ENCODE assay signal across 10 mouse cellular contexts in genomic region chr3:130129635-130130206, GRCm38 (mm10). TPM values are rescaled to one million over a fixed set of nuclear protein-coding genes. Genes with fewer than 3 reads are reported as not detected.
DNase-seq lines count a peak whose midpoint lies in the region; ATAC-seq and TF ChIP-seq lines count a peak whose summit lies in the region.
"Had no signal": no experiment of that assay in that cellular context is flagged by ENCODE, and none has a peak within 500 bp of the region (broad histone marks: within the 10 kb centered on the region; RNA-seq: fewer than 3 reads in every experiment).

No protein-coding gene starts in this region.

- no peak overlapping the region for H3ac ChIP-seq in C2C12 (ENCODE audit: control insufficient read depth, insufficient read length, low read depth)

- peak; percentile 14 to 20 for DNase-seq in cerebellum, postnatal 10 days
- DNase-seq in layer of hippocampus, adult 2 months (ENCODE audit: low spot score in 2 of 2), result no peak
- DNase-seq in layer of hippocampus, postnatal 14 days (ENCODE audit: low spot score in 2 of 2), result no peak
- DNase-seq in thymus, postnatal 0 days (ENCODE audit: low spot score), result no peak
- no peak for DNase-seq in thymus, postnatal 25 days

- TF ChIP-seq CTCF in layer of hippocampus, adult 2 months (conservative IDR thresholded peaks at IDR 0.05), result peak; percentile 64
- TF ChIP-seq CTCF in C2C12 (IDR thresholded peaks at IDR 0.05; ENCODE audit: control insufficient read depth, insufficient read depth, insufficient read length), result no peak
- peak; percentile 54; the same call in 1 of the 2 replicates for TF ChIP-seq CTCF in embryonic fibroblast, embryonic 13.5 days (IDR thresholded peaks at IDR 0.05; ENCODE audit: borderline replicate concordance, insufficient read depth, low read length)

- H3K4me3 ChIP-seq in layer of hippocampus, adult 2 months, result no peak overlapping the region
- H3K4me3 ChIP-seq in C2C12 (ENCODE audit: insufficient read depth, poor library complexity, severe bottlenecking), result no peak overlapping the region
- no peak overlapping the region for H3K4me3 ChIP-seq in embryonic fibroblast, embryonic 13.5 days (ENCODE audit: insufficient read depth, low read length)
- H3K4me3 ChIP-seq: embryonic facial prominence, embryonic 13.5 days had no signal

- H3K79me3 ChIP-seq in C2C12 (ENCODE audit: low read depth), result no peaks in the 10 kb centered on the region

- TF ChIP-seq POLR2A in embryonic fibroblast, embryonic 13.5 days (IDR thresholded peaks at IDR 0.05; ENCODE audit: low read depth, low read length), result no peak

- H3K27me3 ChIP-seq in C2C12 (ENCODE audit: control insufficient read depth, insufficient read depth, insufficient read length), result no peaks in the 10 kb centered on the region
- H3K27me3 ChIP-seq: embryonic facial prominence, embryonic 13.5 days had no signal

- no peak for ATAC-seq in cerebellum, adult (ENCODE audit: insufficient number of reproducible peaks, low FRiP score, low TSS enrichment)
- ATAC-seq: CD4-positive, CD25-positive, alpha-beta regulatory T cell, adult 4 months had no signal

- no peaks in the 10 kb centered on the region for H3K79me2 ChIP-seq in C2C12 (ENCODE audit: control insufficient read depth, insufficient read depth)

- no peaks in the 10 kb centered on the region for H3K4me1 ChIP-seq in embryonic fibroblast, embryonic 13.5 days (ENCODE audit: control insufficient read depth, insufficient read depth, low read length)

- no peak overlapping the region for H3K27ac ChIP-seq in layer of hippocampus, adult 2 months
- no peak overlapping the region for H3K27ac ChIP-seq in embryonic fibroblast, embryonic 13.5 days (ENCODE audit: insufficient read depth, low read length)
- H3K27ac ChIP-seq: embryonic facial prominence, embryonic 13.5 days had no signal

- no peaks in the 10 kb centered on the region for H3K36me3 ChIP-seq in C2C12 (ENCODE audit: control insufficient read depth, insufficient read depth)
- H3K36me3 ChIP-seq: embryonic facial prominence, embryonic 13.5 days had no signal

TF ChIP-seq in C2C12, 6 proteins besides CTCF, POLR2A, EP300 and RAD21:
- TF ChIP-seq MYOG (IDR thresholded peaks at IDR 0.05; ENCODE audit: control insufficient read depth, extremely low read depth, insufficient read length), result no peak
- no peak for TF ChIP-seq CEBPB (IDR thresholded peaks at IDR 0.05; ENCODE audit: low read depth)
- no peak for TF ChIP-seq USF1 (IDR thresholded peaks at IDR 0.05; ENCODE audit: low read depth)
- peak; percentile 19 for TF ChIP-seq MYOD1 (IDR thresholded peaks at IDR 0.05; ENCODE audit: control insufficient read depth, insufficient read length, low read depth)

RNA-seq across cellular contexts. Expression of gene Col25a1, which starts 1.6 kb away (rescaled TPM):
- total RNA-seq in layer of hippocampus, adult 2 months (2021), result 10 to 100 TPM; 75.1 to 77.8 TPM
- 10 to 100 TPM; 57.8 to 62.6 TPM for total RNA-seq in layer of hippocampus, postnatal 14 days (2021)
- 0.05 TPM for polyA plus RNA-seq in C2C12 (2012; fragmentation: generic; extraction: Trizol)
- 0.62 and 5.0 TPM in 2 replicates for polyA plus RNA-seq in embryonic fibroblast, embryonic 13.5 days (2011; ENCODE audit: insufficient read length, low read depth, missing spikeins)
- 0.22 and 0.31 TPM in 2 replicates for polyA plus RNA-seq in thymus, postnatal 0 days (2015; fragmentation: Nextera tagmentation; extraction: Ambion mirVana)

Comparison
In these comparisons a context has a peak if more than half of its experiments do, and no peak if none do; other contexts are left out.
1. DNase-seq: peak in cerebellum, postnatal 10 days (2 of 2); none in layer of hippocampus, adult 2 months (0 of 2), layer of hippocampus, postnatal 14 days (0 of 2), thymus, postnatal 0 days (single experiment) and thymus, postnatal 25 days (single experiment).